Comparison of ENCODE assay signal across 16 mouse cellular contexts in genomic region chr6:61066501-61067282, GRCm38 (mm10).
DNase-seq lines count a peak whose midpoint lies in the region; ATAC-seq and TF ChIP-seq lines count a peak whose summit lies in the region.
"Had no signal": no experiment of that assay in that cellular context is flagged by ENCODE, and none has a peak within 500 bp of the region (broad histone marks: within the 10 kb centered on the region; RNA-seq: fewer than 3 reads in every experiment).

No protein-coding gene starts in this region.

- H3K9me3 ChIP-seq in hindbrain, embryonic 10.5 days: no peaks in the 10 kb centered on the region
- H3K9me3 ChIP-seq in hindbrain, postnatal 0 days (ENCODE audit: low read length): no peaks in the 10 kb centered on the region
- H3K9me3 ChIP-seq in forebrain, embryonic 15.5 days: no peaks in the 10 kb centered on the region
- H3K9me3 ChIP-seq in midbrain, embryonic 11.5 days (ENCODE audit: control insufficient read depth, low read length): no peaks in the 10 kb centered on the region
- H3K9me3 ChIP-seq in neural tube, embryonic 15.5 days (replicated peaks): no peaks in the 10 kb centered on the region
- H3K9me3 ChIP-seq: heart, embryonic 13.5 days had no signal

- no peak overlapping the region for H3K4me3 ChIP-seq in hindbrain, embryonic 10.5 days
- no peak overlapping the region for H3K4me3 ChIP-seq in hindbrain, postnatal 0 days (ENCODE audit: low read length)
- H3K4me3 ChIP-seq in forebrain, embryonic 15.5 days: no peak overlapping the region
- H3K4me3 ChIP-seq in midbrain, embryonic 11.5 days (ENCODE audit: low read depth, low read length): no peak overlapping the region
- no peak overlapping the region for H3K4me3 ChIP-seq in neural tube, embryonic 15.5 days (replicated peaks)
- H3K4me3 ChIP-seq: heart, embryonic 13.5 days; left cerebral cortex, adult 2 months had no signal

- no peak for ATAC-seq in hindbrain, postnatal 0 days
- peak; percentile 60 for ATAC-seq in forebrain, embryonic 15.5 days (replicated peaks)
- ATAC-seq in midbrain, embryonic 11.5 days (ENCODE audit: low FRiP score): peak; percentile 49; the same call in 1 of the 2 replicates
- ATAC-seq in neural tube, embryonic 15.5 days (ENCODE audit: low FRiP score): no peak
- ATAC-seq in inflammation-experienced regulatory T-cells, adult 6 months: no peak

- peak overlapping the region; percentile 62 for H3K27ac ChIP-seq in hindbrain, embryonic 10.5 days
- no peak overlapping the region for H3K27ac ChIP-seq in hindbrain, postnatal 0 days
- H3K27ac ChIP-seq in forebrain, embryonic 15.5 days (replicated peaks): peak overlapping the region; percentile 53; the same call in 1 of the 2 replicates
- no peak overlapping the region for H3K27ac ChIP-seq in midbrain, embryonic 11.5 days (ENCODE audit: low read depth, low read length)
- H3K27ac ChIP-seq in neural tube, embryonic 15.5 days (replicated peaks): 0 out of 2 replicates have a peak overlapping the region, but pooled peaks have one; percentile 38
- H3K27ac ChIP-seq: heart, embryonic 13.5 days; left cerebral cortex, adult 2 months had no signal

- no peak overlapping the region for H3K9ac ChIP-seq in hindbrain, postnatal 0 days (replicated peaks; ENCODE audit: low read length)
- H3K9ac ChIP-seq in forebrain, embryonic 15.5 days (replicated peaks): no peak overlapping the region
- H3K9ac ChIP-seq in midbrain, embryonic 11.5 days (ENCODE audit: low read length): no peak overlapping the region
- no peak overlapping the region for H3K9ac ChIP-seq in neural tube, embryonic 15.5 days (replicated peaks)
- H3K9ac ChIP-seq: heart, embryonic 13.5 days had no signal

- 54% methylated on average over 10 of the region's 10 CpGs for WGBS in hindbrain, embryonic 10.5 days
- WGBS in hindbrain, postnatal 0 days: 39% methylated on average over 10 of the region's 10 CpGs
- WGBS in forebrain, embryonic 15.5 days: 5% methylated on average over 10 of the region's 10 CpGs
- 23% methylated on average over 10 of the region's 10 CpGs for WGBS in midbrain, embryonic 11.5 days
- 16% methylated on average over 10 of the region's 10 CpGs for WGBS in neural tube, embryonic 15.5 days

- no peak for DNase-seq in hindbrain, embryonic 10.5 days (ENCODE audit: low spot score)
- no peak for DNase-seq in hindbrain, postnatal 0 days (ENCODE audit: low spot score)
- DNase-seq in midbrain, embryonic 11.5 days (ENCODE audit: low spot score, missing footprints): peak; percentile 87
- no peak for DNase-seq in layer of hippocampus, postnatal 10 days (ENCODE audit: low spot score in 2 of 2)
- no peak for DNase-seq in frontal cortex, postnatal 25 days (ENCODE audit: low spot score in 2 of 2)
- DNase-seq: cerebellum, adult 11 months; kidney, adult 9 months; liver; lung, adult 18-20 months; lung, postnatal 4 days; right cerebral cortex, postnatal 25 days had no signal

- no peaks in the 10 kb centered on the region for H3K27me3 ChIP-seq in hindbrain, embryonic 10.5 days (ENCODE audit: insufficient read depth, poor library complexity, severe bottlenecking)
- H3K27me3 ChIP-seq in hindbrain, postnatal 0 days (ENCODE audit: insufficient read depth, low read length): no peaks in the 10 kb centered on the region
- H3K27me3 ChIP-seq in forebrain, embryonic 15.5 days: no peaks in the 10 kb centered on the region
- no peaks in the 10 kb centered on the region for H3K27me3 ChIP-seq in midbrain, embryonic 11.5 days (ENCODE audit: control insufficient read depth, insufficient read depth, low read length)
- no peaks in the 10 kb centered on the region for H3K27me3 ChIP-seq in neural tube, embryonic 15.5 days (replicated peaks)
- H3K27me3 ChIP-seq: heart, embryonic 13.5 days had no signal

- H3K4me2 ChIP-seq in hindbrain, postnatal 0 days (ENCODE audit: low read depth, low read length): no peak overlapping the region
- no peak overlapping the region for H3K4me2 ChIP-seq in forebrain, embryonic 15.5 days (replicated peaks)
- H3K4me2 ChIP-seq in midbrain, embryonic 11.5 days: no peak overlapping the region
- no peak overlapping the region for H3K4me2 ChIP-seq in neural tube, embryonic 15.5 days
- H3K4me2 ChIP-seq: heart, embryonic 13.5 days had no signal

- peaks cover 18% of the 10 kb centered on the region for H3K4me1 ChIP-seq in hindbrain, embryonic 10.5 days (replicated peaks)
- no peaks in the 10 kb centered on the region for H3K4me1 ChIP-seq in hindbrain, postnatal 0 days (ENCODE audit: insufficient read depth, low read length)
- H3K4me1 ChIP-seq in forebrain, embryonic 15.5 days: peaks cover 25% of the 10 kb centered on the region
- H3K4me1 ChIP-seq in midbrain, embryonic 11.5 days (ENCODE audit: control insufficient read depth, insufficient read depth, low read length): peaks cover 16% of the 10 kb centered on the region
- H3K4me1 ChIP-seq in neural tube, embryonic 15.5 days: peaks cover 16% of the 10 kb centered on the region
- H3K4me1 ChIP-seq: heart, embryonic 13.5 days had no signal

- H3K36me3 ChIP-seq in hindbrain, embryonic 10.5 days: no peaks in the 10 kb centered on the region
- H3K36me3 ChIP-seq in hindbrain, postnatal 0 days (ENCODE audit: insufficient read depth, low read length): no peaks in the 10 kb centered on the region
- no peaks in the 10 kb centered on the region for H3K36me3 ChIP-seq in forebrain, embryonic 15.5 days
- no peaks in the 10 kb centered on the region for H3K36me3 ChIP-seq in midbrain, embryonic 11.5 days (ENCODE audit: control insufficient read depth, insufficient read depth, low read length)
- H3K36me3 ChIP-seq in neural tube, embryonic 15.5 days: no peaks in the 10 kb centered on the region
- H3K36me3 ChIP-seq: heart, embryonic 13.5 days had no signal

- TF ChIP-seq CTCF in hindbrain, postnatal 0 days (IDR thresholded peaks at IDR 0.05; ENCODE audit: low read depth): no peak

Comparison
In these comparisons a context has a peak if more than half of its experiments do, and no peak if none do; other contexts are left out.
1. H3K27ac ChIP-seq: peak in hindbrain, embryonic 10.5 days (single experiment), forebrain, embryonic 15.5 days (single experiment) and neural tube, embryonic 15.5 days (single experiment); none in hindbrain, postnatal 0 days (single experiment) and midbrain, embryonic 11.5 days (single experiment).
2. ATAC-seq: peak in forebrain, embryonic 15.5 days (single experiment) and midbrain, embryonic 11.5 days (single experiment); none in hindbrain, postnatal 0 days (single experiment), neural tube, embryonic 15.5 days (single experiment) and inflammation-experienced regulatory T-cells, adult 6 months (single experiment).